Mouse (Mus musculus): ENCODE measurements at regions not wholly inside any gene's neighbourhood (a gene's known extent, or its start where the extent isn't known, plus 50 kb on each side); places are given as distances from the start of the nearest gene placed in this dataset.

DNA sequence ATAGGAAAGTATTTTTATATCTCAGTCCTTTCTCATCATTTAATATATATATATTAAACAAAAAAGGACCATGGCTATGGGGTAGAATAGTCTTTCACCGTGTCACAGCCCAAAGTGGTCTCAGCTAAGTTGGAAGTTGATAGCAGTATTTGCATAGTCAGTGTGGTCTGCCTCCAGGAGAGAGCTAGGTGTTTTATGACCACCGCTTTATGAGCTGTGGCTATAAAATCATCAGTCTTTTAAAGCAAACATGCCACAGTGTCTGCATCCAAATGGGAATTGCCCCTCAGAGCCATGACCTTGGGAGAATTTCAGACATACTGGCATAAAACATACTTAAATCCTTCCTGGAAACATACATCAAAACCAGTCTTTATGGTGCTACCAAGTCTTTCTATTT is 140.9 kb upstream of the Cdkn2b start:
- DNase-seq (ENCODE audit: low spot score), result no peak

DNA sequence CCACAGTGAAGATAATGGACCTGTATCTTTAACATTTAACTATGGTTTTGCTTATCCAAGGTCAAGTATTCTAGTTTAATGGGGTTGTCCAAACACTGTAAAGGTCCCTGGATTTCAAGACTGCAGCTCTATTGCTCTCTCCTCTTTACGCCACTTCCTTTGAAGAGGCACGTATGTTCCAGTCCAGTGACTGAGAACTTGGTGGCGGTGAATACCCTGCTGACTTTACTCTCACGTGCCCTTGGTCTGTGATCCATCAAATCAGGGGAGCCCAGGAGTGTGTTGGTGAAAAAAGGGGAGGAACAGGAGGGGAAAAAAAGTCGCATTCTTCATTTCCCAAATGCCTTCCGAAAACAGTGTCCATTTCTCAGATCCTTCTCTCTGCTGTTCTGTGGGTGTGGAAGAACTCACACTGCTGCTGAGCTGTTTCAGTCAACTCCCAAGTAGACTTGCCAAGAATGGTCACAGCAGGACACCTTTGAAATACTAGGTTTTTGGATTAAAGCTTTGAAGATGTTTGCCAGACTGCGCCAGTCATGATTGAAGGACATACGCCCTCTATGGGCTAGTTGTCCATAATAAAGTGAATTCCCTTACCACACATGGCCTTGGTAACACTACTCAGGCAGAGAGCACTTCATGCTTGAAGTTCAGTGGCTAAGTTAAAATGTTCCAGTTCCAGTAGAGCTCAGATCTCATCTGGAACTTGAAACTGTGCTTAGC is 136.1 kb upstream of the Cdkn2b start:
- no peak for DNase-seq (ENCODE audit: low spot score)

DNA sequence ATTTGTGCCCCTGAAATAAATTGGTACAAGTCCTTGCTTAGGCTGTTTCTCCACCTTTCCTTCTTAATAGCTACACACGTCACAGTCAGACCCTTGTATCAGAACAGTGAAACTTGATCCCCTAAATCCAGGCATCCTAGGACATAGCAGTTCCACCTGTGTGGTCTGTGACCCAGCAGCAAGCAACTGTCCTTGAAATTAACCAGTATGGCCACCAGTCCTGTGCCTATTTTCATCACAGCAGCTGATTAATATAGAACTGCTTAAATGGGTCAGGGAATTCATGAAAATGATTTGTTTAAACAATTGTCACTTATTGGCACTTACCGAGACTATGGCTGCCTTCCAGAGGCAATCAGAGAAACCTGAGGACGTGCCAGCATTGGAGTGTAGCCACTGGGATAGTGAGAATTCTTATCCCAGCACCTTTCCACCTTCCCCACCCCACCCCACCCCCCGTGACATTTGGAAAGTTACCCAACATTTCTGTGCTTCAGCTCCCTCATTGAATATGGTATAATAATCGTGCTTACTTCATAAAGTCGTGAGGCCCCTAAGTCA is 135.4 kb upstream of the Cdkn2b start:
- DNase-seq (ENCODE audit: low spot score), result no peak

DNA sequence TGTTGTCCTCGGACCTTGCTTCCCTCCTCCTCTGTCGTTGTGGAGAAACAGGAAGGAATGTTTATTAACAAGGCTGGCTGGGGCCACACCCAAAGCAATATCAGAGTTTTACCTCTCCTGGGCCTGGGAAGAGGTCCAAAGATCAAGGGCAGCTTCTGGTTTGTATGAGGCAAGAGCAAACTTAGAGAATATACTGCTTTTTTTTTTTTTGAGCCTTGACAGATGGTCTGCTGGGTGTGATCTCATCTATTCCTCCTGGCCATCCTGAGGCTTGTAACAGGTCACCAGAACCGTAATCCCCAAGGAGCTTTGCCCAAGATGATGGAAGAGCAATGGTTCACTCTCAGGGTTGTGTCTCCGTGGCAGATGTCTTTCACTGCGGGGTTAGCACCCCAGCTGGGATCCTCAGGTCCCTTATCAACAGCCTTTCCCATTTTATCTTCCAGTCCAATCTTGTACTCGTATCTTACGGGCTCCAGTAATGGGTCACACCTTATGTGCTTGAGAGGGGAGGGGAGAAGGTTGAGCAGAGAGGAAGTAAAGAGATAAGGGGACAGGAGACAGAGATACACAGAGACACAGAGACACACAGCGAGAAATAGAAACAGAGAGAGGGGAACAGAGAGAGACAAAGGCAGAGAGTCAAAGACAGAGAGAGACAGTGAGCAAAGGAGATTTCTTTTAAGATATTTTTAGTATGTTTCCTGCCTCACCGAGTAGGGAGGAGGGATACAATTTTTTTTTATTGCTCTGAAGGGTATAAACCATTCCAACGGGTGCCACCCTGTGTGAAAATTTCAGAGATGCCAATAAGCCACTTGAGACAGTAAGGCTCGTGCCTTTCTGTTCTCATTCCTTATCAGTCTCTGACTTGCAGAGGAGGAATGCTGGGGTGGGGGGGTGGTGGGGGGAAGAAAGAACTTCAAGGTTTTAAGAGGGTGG is 134.6 kb upstream of the Cdkn2b start:
- DNase-seq (ENCODE audit: low spot score), result no peak

DNA sequence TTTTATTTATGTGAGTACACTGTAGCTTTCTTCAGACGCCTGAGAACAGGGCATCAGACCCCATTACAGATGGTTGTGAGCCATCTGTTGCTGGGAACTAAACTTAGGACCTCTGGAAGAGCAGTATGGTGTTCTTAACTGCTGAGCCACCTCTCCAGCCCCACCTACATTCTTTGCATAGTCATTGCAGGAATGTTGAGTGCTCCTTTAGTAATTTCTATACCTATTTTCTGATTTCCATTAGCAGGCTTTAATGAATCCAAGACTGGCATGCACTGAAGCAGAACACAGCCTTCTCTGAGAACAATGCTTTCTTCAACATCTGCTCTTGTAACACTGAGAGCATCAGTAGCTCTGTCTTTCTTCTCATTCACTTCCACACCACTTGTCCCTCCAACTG is 131.7 kb upstream of the Cdkn2b start:
- DNase-seq (ENCODE audit: low spot score), result no peak

DNA sequence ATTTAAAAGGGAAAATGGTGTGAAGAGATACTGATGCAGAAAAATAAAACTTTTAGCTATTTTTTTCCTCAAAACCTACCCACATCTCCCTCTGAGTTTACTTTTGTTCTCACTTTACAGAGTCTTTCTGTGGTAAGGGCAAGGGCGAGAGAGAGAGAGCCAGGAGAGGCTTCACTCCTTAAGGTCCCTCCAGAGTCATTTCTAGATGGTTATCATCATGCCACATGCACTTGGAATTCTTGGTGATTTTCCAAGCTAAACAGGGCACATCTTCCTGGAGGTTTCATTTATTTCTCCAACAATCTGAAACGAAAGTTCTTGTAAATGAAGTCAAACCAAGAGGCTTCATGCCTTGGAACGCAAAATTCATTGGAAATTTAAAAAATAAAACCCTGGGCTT is 130.0 kb upstream of the Cdkn2b start:
- no peak for DNase-seq (ENCODE audit: low spot score)

DNA sequence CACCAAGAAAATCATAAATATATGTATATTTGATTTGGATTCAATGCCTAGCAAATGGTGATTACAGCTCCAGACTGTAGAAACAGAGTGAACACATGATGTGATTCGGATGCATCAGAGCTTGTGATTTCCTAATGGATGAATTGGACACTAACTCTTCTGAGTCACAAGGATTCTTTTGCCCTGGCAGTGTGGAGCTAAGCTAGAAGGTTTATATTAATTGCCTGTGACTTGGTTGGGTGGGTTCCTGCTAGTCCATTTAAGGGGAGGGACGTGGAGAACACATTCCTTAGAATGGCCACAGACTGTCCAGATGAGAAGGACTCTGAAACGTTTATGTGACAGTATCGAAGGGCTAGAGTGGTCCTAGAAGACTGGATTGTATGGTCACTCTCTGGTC is 129.5 kb upstream of the Cdkn2b start:
- DNase-seq (ENCODE audit: low spot score), result no peak

DNA sequence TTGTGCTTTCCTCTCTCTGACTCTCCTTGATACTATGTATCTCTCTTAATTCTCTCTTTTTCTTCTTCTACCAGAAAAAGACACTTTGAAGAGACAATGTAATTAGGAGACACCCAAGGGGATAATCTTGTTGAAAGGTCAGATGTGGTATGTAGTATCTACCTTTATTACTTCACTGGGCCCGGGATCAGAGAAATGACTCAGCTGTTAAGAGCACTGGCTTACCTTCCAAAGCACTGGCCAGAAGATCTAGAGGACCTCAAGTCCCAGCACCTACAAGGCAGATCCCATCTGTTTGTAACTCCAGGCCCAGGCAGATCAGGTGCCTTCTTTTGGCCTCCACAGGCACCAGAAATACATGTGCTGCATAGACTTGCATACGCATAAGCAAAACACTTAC is 127.8 kb upstream of the Cdkn2b start:
- no peak for DNase-seq (ENCODE audit: low spot score)

DNA sequence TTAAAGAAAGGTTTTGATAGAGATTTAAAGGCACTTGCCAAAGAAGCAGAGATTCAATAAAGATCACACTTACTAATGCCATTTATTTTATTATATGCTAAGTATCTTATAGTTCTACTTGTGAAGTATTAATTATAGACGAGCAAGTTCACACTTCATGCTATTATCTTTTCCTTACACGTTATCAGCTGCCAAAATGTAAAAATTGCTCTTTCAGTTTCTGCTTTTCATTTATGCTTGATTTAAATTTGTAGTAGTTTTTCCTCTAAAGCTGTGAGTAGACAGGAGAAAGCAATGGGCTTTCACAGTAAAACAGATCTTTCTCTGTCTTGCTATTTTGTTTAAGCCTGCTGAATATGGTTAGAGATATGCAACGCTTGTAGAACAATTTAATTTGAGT is 125.9 kb upstream of the Cdkn2b start:
- no peak for DNase-seq (ENCODE audit: low spot score)

DNA sequence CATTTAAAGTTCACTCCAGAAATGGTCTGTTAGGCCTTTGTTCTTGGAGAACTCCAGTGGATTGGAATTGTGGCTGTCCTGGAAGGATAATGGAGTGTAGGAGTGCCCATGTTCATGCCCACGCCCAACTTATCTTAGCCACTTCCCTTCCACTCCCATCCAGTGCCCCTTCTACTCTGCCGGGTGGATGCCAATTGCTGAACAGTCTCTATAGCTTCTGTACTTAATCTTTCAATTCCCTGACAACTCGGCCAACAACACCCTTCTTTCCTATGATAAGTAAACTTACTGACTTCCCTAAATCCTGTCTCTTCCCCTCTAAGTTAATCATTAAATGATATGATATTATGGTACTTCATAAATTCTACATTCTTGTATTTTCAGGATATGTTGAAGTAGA is 123.3 kb upstream of the Cdkn2b start:
- no peak for DNase-seq (ENCODE audit: low spot score)

DNA sequence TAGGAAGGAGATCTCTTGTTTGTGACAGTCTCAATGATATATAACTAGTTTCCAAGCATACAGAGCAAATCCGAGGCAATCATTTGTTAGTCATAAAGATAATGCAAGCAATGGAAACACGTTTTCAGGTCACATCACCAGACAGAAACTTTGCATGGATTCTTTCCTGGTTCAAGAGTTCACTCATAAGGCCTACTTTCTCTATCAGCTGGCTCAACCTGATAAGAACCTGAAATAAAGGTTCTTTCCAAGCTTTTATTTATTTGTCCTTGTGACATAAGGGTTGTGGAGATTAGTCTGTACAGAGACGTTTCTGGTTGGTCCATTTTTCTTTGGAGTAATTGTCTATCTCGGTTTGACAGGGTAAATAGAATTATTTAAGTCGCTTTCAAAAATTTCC is 122.7 kb upstream of the Cdkn2b start:
- no peak for DNase-seq (ENCODE audit: low spot score)

DNA sequence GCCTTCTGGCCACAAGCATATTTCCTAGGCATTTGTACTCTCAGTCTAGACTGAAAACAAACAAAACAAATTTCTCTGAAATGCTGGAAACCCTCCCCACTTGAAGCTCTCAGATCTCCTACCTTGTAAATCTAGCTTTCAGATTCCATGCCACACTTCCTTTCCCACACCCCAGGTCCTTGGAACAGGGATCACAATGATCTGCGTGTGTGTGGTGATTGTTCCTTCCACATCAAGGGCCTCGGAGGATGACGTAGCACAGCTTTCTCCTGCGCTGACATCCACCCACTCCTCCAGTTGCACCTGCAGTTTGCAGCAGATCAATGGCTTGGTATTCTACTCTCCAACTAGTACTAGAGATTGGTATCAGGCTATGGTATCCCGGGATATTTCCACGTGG is 120.7 kb upstream of the Cdkn2b start:
- no peak for DNase-seq (ENCODE audit: low spot score)

DNA sequence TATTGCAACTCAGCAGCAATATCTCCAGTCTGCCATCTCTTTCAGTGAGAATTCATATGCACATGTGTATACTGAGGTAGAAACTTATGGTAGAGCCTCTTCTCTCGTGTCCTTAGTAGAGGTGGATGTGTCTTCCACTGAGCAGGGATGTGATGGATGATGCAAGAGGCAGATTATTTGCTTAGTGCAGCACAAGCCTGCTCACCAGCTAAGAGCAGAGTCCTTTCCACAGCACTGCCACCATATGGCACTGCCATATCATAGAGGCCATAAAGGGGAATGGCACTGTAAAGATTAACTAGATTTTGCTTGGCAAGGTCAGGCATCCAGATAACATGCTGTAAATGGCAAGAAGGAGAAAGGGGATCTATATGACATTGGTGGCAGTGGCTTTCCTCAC is 117.6 kb upstream of the Cdkn2b start:
- DNase-seq (ENCODE audit: low spot score), result no peak

DNA sequence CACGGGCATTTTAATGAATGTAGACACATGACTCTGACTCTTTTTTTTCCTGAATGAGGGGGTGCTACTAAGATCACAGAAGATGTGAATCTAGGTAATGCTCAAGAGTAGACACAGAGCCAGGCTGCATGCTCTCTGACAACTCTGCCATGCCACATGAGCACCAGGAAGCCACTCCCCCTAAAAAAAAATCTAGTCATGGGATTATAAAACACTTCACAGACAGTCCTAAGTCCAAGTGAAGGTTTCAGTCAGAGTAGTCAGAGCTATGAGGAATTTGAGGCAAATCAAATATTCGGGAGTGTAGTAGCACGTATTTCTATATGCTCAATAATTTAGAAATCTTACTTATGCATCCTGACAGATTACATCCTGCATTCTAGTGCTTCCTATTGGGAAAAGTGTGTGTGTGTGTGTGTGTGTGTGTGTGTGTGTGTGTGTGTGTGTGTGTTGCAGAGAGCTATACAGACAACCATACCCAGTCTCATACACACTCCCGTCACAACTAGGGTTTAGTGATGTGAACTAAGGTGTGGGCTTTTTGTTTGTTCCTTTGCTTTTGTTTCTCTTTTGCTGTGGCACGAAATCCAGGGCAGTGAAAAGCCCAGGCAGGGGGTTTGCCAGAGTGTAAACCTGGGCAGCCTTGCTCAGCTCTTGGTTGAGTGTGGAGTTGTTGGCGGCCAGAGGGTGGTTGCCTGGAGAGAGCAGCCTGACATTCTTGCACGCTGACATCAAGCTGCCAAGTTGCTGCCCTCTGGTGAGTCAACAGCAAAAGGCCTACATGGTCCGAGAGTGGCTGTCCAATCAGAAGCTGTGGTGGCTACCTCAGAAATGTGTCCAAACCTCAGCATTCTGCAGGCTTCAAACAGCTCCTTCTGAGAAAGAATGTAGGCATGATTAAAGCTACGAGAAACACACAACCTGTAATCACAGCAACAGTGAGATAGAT is 116.8 kb upstream of the Cdkn2b start:
- peak; percentile 9 for DNase-seq (ENCODE audit: low spot score)

DNA sequence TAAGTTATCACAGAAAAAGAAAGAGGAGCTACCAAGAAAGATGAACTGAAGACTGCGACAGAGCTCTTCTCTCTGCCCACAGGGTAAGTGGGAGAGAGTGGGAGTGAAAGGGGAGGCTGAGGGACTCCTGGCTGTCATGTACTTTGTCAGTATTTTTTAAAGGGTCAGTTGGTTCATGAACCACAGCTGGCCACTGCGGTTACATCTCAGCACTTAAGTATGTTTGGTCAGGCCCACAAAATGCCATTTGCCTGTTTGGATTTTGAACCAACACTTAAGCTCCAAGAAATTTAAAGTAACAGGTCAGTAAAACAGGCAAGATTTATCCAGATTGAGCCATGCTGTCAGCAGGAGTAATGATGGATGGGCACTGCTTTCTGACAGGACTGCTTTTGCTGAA is 115.1 kb upstream of the Cdkn2b start:
- DNase-seq (ENCODE audit: low spot score), result no peak

DNA sequence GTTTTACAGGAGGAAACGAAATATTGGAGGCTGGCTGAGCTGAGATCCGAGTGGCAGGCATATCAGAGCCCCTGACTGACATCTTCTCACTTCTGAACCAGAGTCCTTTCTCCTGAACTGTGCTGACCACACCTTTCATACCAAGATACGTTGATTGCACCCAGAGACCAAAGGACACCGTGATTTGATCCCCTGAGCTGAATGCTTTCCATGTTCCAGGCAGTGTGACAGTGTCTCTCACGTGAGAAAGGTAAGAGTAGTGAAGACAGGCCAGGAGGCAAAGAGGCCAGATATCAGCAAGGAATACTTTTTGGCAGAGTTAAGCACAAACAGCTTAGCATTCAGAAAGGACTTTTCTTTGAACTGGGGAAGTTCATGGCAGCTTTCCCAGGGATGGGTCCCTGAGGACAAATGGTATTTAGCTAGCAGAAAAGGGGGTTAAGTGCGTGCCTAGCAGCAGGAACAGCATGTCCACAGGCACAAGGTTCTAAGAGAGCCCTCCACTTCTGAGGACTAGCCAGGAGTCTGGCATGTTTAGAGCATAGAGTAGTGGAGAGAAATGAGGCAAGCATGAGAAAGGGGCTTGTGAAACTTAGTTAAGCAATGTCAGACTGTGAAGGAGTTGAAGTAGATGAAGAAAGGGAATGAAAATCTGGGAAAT is 111.0 kb upstream of the Cdkn2b start:
- DNase-seq (ENCODE audit: low spot score), result peak; percentile 33

DNA sequence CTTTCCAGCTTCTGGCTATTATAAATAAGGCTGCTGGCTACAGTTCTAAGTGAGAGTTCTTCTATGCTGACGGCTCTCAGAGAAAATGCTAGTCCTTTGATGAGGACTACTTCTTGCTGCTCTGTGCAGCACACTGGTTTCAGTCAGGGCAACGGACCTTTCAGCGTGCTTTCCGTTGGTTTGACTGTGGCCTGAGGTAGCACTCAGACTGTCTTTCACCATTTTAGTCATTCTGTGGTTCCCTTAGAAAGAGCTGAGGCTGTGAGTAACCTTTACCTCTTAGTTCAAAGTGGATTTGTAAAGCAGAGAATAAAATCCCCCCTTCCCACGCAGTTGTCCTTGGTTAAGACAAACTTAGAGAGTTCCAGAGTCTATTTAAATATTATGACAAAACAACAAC is 110.0 kb upstream of the Cdkn2b start:
- DNase-seq (ENCODE audit: low spot score), result no peak

DNA sequence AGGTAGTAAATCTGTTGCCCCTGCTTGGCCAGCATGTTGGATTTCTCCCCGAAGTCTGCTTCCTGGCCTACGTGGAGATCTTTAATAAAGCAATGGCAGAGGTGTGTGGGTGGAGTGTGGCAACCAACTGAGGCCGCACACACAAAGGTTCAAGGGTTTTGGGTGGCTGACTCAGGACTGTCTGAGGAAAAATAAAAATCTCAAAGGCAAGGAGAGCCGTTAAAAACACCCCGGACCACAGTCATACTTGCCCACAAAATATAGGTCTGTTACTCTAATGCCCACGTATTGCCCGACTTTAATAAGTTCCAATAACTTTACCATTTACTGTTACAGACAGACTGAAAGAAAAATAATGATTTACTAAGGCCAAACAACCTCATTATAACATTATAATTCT is 108.7 kb upstream of the Cdkn2b start:
- no peak for DNase-seq (ENCODE audit: low spot score)

DNA sequence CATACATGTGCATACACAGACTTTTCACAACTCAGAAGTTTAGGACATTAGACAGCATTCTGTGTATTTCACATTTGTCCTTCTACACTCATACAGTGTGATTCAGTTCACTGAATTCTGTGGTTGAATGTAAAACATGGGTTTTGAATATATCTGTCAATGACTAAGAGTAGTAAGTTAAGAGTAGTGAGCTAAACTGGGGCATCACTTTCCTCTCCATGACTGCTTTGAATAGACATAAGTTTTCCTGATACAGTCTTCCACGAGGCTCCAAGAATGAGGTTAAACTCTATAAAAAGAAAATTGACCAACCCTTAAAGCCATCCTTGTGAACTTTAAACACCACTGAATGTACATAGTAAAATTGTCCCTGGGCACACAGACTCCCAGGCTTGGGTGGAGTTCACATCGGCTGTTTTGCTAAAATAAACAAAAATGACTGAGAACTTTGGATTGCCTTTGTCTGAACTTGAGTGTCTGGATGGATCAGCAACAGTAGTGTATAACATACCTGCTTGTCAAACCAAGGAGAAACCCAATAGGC is 94.9 kb upstream of the Cdkn2b start:
- no peak for DNase-seq (ENCODE audit: low spot score)

DNA sequence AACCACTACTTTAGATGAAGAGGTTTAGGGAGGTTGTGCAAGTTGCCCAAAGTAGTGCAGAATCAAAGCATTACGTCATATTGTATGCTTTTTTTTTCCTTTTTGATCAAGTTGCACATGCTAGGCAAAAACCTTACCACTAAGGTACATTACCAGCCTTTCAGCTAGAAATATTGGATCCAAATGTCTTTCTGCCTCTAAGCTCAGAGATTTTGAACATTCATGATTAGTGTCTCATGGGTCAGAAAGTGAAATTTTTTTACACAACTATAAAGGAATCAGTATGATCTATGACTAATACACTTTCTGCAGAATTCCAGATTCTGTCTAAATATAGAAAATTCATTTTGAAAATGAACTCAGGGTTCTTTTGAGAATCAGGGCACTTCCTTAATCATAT is 92.3 kb upstream of the Cdkn2b start:
- DNase-seq (ENCODE audit: low spot score), result no peak

DNA sequence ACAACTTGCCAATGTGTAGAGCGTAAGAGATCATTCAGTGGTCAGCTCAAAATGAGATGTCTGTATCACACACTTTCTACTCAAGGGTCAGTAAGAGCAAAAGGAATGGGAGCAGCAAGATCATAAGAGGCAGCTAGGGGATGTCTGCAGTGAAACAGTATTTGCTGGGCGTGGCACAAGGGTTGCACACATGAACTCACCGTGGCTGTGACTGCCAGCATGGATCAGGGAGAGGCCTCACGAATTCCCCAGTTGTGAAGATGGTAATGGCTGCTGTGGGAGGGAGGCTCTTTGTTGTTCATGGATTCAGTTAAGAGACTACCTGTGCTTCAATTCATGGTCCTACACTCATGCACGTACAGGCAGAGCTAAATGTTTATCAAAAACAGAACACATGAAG is 91.5 kb upstream of the Cdkn2b start:
- DNase-seq (ENCODE audit: low spot score), result no peak

Data from heart, adult 8-10 months (tissue).